Mouse (Mus musculus): ENCODE measurements around the gene Pygo2.

GRCm38 (mm10) chr3:89455786-89456285 is 25.8 kb downstream of the Pygo2 start:
- TF ChIP-seq CTCF (IDR thresholded peaks at IDR 0.05) (no peak), EP300 (IDR thresholded peaks at IDR 0.05) (no peak)
